Mouse (Mus musculus) urinary bladder, postnatal 14 days (tissue): ENCODE data around the gene H2-Q6.
"Not testable (repeated sequence)": the region's sequence is repeated elsewhere in the genome, so short reads cannot be mapped to it uniquely, and the experiment has no call there.

Experiments used
- DNase-seq: peaks from one replicate; pipeline ENCODE4 v3.0.0; 2021; ENCODE audit warnings: low spot score

Gene H2-Q6

GRCm38 (mm10) chr17:35424624-35425416, at the start of gene H2-Q6:
Gene H2-Q6 (plus strand): TSS chr17:35424850.
- peak; percentile 56 for DNase-seq

GRCm38 (mm10) chr17:35379369-35379728, 45.3 kb upstream of the H2-Q6 start, which contains the start of gene H2-Q4:
Gene H2-Q4 (plus strand): TSS chr17:35379617.
- DNase-seq = peak; percentile 93

GRCm38 (mm10) chr17:35379729-35380451, 44.8 kb upstream of the H2-Q6 start:
- DNase-seq = peak; percentile 46

- DNase-seq = peak; percentile 12
Observed at GRCm38 (mm10) chr17:35389796-35390195, 34.9 kb upstream of the H2-Q6 start.

- not testable (repeated sequence) for DNase-seq
Observed at GRCm38 (mm10) chr17:35392671-35393070, 32.0 kb upstream of the H2-Q6 start.

- not testable (repeated sequence) for DNase-seq
Observed at GRCm38 (mm10) chr17:35393864-35394800, 30.5 kb upstream of the H2-Q6 start.

GRCm38 (mm10) chr17:35396956-35397355, 27.7 kb upstream of the H2-Q6 start:
- DNase-seq = not testable (repeated sequence)

- not testable (repeated sequence) for DNase-seq
Observed at GRCm38 (mm10) chr17:35413057-35413456, 11.6 kb upstream of the H2-Q6 start.

GRCm38 (mm10) chr17:35415273-35416129, 9.1 kb upstream of the H2-Q6 start:
- not testable (repeated sequence) for DNase-seq

- no peak for DNase-seq
Observed at GRCm38 (mm10) chr17:35418772-35419171, 5.9 kb upstream of the H2-Q6 start.

- DNase-seq = not testable (repeated sequence)
Observed at GRCm38 (mm10) chr17:35419564-35419963, 5.1 kb upstream of the H2-Q6 start.

- DNase-seq = not testable (repeated sequence)
Observed at GRCm38 (mm10) chr17:35420206-35420810, 4.3 kb upstream of the H2-Q6 start.

- DNase-seq = not testable (repeated sequence)
Observed at GRCm38 (mm10) chr17:35421331-35421730, 3.3 kb upstream of the H2-Q6 start.

GRCm38 (mm10) chr17:35422360-35422759, 2.3 kb upstream of the H2-Q6 start:
- DNase-seq = not testable (repeated sequence)

GRCm38 (mm10) chr17:35423131-35423810, 1.4 kb upstream of the H2-Q6 start:
- DNase-seq = not testable (repeated sequence)

- DNase-seq = not testable (repeated sequence)
Observed at GRCm38 (mm10) chr17:35424106-35424505, 544 bp upstream of the H2-Q6 start.

- DNase-seq = peak; percentile 18
Observed at GRCm38 (mm10) chr17:35425474-35425873, 824 bp downstream of the H2-Q6 start.

GRCm38 (mm10) chr17:35428883-35429282, 4.2 kb downstream of the H2-Q6 start:
- not testable (repeated sequence) for DNase-seq

GRCm38 (mm10) chr17:35430671-35431070, 6.0 kb downstream of the H2-Q6 start:
- DNase-seq = not testable (repeated sequence)

- DNase-seq = not testable (repeated sequence)
Observed at GRCm38 (mm10) chr17:35432167-35432566, 7.5 kb downstream of the H2-Q6 start.
